Mouse (Mus musculus): ENCODE measurements around the gene Adad1.

Gene Adad1

DNA sequence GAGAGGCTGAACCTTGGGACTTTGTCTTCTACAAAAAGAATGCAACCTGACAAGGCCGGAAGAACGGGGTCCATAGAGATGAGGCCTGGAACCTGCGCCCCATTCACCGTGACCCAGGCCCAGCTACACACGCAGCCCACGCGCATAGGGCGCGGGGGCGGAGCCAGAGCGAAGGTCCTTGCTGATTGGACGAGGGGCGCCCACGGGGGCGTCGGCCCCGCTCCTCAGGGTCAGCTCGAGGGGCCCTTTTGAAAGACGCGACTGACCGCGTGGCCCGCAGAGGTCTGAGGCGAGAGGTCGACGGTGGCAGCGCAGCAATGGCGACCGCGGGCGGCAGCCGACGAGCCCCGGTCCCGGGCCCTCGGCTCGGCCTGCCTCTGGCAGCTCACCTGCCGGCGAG, at the start of gene Adad1:
TSS of gene Adad1 (plus strand) at position 122 of the 400 bp plus-strand sequence.
- in situ Hi-C loops (cut with MseI, MboI) = no loop called here

DNA sequence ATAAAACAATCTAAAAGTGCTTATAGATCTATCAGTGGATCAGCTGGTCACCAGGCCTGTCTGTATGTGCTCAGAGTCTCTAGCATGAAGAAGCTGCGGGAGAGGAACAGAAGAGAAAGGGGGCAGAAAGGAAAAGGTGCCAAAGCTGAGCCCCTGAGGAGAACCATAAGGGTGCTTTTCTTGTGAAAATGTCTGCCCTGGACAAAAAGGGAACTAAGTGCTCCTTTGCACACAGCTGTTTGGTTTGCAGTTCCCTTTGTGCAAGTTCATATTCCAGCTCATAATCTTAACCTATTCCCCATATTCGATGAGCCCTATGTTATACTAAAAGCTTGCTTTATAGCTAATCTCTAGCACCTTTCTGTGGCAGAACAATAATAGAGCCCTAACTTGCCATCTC, 25.3 kb upstream of the Adad1 start:
- in situ Hi-C loops (cut with MseI, MboI) = no loop called here

DNA sequence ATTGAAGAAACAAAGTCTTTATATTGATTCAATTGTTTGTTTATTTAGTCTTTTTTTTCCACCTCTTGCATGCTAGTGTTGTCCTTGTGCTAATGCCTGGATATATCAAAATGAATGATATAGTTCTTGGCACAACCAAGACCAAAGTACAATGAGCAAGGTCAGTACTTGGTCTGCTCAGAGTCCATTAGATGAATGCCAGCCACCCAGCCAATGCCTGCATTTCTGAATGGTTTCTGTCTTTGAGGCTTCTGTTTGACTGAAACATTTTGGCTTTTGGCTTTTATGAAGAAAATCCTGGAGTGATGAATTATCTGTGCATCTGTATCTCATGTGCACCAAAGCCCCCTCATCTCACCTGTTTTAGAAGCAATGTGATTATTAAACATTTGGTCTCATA, 23.5 kb upstream of the Adad1 start:
- in situ Hi-C loops (cut with MseI, MboI) = no loop called here

DNA sequence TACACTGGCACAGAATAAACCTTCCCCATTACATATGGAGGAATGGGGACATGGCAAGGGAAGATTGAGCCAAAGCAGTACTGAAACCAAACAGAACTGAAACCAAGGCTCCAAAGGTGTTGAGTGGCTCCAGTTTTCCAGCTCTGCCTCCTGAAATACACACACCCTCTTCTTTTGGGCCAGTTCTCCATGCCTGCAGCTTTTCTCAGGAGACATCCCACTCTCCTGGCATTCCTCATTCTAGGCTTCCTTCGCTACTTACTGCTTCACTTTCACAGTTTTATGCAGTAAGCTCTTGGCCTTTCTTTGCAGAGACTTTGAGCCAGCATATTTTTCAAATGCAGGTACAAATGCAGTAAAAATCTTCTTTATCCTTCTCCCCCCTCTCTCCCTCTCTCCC, 11.8 kb upstream of the Adad1 start:
- in situ Hi-C loops (cut with MseI, MboI) = no loop called here

DNA sequence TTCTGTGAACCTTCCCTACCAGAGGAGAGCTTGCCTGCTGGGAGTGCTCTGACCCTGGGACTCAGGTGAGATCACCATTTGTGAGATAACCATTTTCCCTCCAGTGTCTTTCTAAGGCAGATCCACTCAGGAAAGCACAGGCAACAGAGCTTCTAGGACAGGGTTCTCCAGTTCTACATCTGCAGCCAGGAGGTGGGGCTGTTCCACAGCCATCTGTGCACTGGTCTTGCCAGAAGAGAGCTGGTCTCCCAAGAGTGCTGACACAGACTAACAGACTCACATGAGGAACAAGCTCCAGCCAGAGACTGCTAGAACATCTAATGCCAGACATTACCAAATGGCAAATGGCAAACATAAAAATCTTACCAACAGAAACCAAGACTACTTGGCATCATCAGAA, 9.9 kb downstream of the Adad1 start:
- in situ Hi-C loops (cut with MseI, MboI) = no loop called here

DNA sequence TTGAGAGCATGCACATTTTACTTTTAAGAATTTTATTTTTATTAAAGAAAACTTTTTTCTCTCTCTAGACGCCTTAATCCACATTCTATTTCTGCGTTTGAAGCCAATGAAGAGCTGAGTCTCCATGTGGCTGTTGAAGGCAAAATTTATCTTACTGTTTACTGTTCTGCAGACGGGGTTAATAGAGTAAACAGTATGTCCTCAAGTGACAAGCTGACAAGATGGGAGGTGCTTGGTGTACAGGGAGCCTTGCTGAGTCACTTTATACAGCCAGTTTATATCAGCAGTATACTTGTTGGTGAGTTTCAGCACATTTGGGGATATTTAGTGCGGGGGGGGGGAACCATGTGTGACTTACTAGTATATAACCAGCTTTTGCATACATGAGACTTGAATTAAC, 21.5 kb downstream of the Adad1 start:
- in situ Hi-C loops (cut with MseI, MboI) = no loop called here

DNA sequence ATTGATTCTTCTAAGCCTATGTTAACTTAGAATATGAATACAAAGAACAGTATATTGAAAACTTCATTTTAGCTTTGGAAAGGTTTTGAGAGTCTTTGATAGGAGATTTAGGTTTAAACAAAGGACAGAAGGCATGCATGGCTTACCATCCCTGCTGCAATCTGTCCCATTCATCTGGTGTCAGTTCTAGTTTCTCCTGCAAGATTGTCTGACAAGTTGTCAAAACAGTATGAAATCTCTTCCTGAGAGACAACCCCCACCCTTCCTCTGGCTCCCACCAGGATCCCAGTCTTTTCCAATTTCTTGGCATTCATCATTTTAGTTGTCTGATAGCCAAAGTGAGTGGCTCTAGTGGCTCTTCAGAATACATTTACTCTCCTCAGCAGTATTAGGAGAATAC, 27.4 kb downstream of the Adad1 start:
- in situ Hi-C loops (cut with MseI, MboI) = no loop called here

DNA sequence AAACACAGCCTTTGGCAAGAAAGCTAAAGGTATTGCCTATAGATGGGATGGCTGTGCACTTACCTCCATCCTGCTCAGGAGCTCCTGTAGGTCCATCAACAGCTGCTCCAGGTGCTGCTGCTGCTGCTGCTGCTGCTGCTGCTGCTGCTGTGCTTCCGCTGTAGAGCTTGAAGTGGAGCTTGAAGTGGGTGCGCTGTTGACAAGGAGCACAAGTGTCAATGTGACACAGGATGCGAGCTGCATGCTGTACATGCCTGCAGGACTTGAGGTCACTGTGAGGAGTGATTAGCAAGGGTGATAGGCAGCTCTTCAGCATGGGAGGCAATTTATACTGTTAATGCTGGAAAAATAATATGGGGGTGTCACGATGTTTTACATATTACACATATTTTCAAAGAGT, 62.3 kb downstream of the Adad1 start, which contains the start of gene Il2:
TSS of gene Il2 (minus strand) at position 305 of the 400 bp plus-strand sequence.
- in situ Hi-C loops (cut with MseI, MboI) = no loop called here

DNA sequence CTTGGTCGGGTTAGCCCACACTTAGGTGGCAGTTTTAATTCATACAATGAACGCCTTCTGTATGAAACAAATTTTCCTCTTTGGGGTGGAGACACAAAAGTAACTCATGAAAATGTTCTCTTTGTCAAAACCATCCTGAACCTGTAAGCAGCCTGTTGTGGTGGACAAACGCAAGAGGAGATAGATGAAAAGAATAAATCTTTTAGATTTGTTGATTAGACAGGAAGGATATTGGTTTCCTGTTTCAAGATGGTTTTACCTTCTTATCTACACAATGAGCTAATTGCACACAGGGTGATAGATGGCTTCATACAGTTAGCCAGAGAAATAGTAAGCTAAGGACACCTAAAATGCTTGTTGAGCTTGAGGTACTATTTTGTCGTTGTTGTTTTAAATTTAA, 62.8 kb downstream of the Adad1 start:
- in situ Hi-C loops (cut with MseI, MboI) = no loop called here

DNA sequence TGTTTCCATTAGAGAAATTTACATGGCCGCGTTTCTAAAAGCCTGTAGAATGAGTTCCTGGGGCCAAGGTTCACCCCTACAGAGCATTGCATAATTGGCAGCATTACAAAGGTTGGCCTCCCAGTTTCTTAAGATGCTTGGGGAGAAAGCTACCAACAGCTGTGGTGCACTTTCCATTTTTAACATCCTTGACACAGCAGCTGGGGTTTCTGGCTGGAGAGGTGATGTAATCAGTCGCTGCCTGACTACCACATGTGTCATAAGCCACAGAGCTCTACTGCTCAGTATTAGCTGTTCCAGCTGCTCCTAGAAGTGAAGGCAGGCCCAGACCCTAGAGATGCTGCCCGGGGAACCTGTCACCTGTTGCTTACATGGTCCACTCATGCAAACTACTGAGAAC, 64.9 kb downstream of the Adad1 start:
- in situ Hi-C loops (cut with MseI, MboI) = no loop called here

DNA sequence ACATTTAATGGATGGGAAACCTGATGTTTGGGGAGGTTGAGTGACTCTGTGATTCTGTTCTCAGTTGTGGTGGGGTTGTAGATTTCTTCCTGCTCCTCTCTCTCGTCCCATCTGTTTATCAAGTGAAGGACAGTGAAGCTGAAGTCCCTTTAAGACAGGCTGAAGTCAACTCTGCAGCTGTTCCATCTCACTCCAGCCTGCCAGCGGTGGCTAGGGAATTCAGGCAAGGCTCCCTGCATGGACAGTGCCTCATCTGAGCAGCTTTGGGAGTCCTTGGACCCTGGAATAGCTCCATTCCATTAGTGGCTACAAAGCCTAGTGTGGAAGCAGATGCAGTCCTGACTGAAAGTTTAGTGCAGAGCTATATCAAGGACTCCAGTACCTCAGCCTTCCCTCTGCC, 65.7 kb downstream of the Adad1 start:
- in situ Hi-C loops (cut with MseI, MboI) = no loop called here

DNA sequence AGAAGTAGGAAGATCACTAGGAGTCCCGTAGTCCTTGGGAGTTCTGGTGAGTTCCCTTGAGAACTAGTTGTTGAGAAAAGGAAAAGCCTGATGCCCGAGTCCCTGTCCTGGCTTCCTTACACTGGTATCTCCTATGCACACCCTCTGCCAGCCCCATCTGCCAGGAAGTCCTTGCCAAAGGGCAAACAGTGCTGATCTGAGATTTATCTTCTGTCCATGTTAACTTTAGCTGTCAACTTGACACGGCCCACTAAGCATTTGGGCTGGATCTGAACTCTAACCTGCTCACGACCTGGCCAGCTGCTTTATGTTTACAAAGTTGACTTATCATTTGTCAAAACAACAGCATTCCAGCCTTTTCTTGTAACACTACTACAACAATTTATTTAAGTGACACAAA, 73.9 kb downstream of the Adad1 start:
- in situ Hi-C loops (cut with MseI, MboI) = no loop called here

DNA sequence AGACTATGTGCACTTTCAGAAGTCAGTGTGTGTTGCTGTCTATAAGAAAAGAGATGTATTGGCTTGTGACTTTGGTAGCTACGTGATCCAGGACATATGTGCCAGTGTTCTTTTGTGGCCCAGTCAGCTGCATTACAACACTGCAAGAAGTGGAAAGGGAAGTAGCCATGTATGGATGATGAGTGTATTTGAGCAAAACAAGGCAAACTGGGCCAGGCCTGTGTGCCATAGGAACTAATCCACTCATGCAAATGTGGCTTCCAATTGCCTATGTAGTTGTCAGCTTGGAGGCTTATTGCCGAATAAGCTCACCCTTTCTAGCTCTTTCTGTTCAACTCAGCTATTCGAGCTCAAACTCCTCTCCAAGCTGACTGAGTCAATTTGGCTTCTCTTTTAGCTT, 75.9 kb downstream of the Adad1 start:
- in situ Hi-C loops (cut with MseI, MboI) = no loop called here

DNA sequence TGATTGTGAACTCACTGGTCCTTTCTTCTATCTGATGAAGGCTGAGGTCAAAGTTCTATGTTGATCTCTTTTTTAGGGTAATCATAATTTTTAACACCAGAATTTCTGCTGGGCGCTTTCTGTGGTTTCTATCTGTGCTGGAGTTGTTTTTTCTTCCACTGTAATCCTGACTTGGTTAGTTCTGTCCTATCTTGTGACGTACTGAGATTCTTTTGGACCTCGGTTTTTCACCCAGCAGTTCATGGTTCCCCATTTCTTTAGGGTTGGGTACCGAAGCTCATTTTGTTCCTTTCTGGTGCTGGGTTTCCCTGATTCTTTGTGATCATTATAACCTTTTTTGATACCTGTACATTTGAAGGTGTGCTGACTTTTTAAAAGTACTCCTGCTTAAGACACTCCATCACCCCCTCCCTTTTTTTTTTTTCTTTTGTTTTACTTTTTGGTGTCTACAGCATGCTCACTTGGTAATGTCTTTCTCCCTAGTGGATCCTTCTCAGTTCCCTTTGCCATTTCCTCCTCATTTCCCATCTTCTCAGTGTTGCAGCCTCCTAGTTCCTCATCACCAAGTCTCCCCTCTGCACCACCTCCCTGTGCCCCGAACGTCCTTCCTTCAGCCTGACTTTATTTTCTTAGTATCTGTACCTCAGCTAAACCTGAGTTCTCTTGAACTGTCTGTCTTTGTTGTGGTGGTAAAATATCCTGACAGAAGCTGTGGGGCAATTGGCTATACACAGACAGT, 77.0 kb downstream of the Adad1 start:
- in situ Hi-C loops (cut with MseI, MboI) = no loop called here

DNA sequence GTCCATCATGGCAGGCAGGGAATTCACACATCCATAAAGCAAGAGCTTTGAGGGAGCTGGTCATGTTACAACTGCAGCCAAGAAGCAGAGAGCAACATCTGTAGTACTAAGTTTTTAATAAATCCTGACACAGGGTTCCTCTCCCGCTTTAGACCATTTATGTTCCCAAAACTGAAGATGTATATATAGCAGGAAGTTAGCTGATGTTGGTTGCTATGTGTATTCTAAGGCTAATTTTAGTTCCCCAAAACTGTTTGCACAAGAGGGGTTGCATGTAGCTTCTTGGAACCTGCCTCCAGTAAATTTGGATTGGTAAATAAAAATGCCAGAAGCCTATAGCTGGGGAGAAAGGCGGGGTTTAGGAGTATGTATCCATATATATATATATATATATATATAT, 78.5 kb downstream of the Adad1 start:
- in situ Hi-C loops (cut with MseI, MboI) = no loop called here

DNA sequence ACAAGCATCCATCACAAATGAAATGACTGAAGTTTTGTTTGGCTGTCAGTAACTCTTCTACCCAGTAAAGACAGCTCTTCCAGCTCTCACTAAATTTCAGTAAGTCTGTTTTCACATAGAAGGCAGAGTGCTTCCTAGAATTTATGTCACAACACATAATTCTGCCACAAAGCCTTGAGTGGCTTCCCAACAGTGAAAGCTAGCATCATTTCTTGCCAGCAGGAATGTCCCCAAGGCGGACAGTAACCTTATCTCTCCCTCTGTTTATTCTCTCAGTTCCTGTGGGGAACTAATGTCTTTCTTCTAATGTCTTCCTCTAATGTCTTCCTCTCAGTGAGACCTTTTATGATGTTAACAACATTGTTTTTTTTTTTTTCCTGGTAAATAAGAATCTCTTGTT, 81.7 kb downstream of the Adad1 start:
- in situ Hi-C loops (cut with MseI, MboI) = no loop called here

DNA sequence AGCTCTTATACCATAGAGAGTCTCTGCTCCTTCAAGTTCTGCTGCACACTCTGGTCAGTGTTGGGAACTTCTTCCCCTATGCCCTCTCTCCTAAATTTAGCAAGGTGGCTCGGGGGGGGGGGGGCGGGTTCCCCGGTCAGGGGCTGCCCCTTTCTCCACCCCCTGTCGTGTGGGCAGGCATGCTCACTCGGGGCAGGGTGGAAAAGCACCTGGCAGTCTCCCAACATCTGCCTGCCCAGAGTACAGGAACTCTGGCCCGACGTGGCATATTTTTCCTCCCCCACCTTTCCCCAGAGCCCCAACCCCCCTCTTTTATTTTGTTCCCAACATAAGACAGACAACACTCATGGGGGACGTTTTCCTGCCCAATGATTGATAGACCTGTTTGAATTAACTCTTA, 83.1 kb downstream of the Adad1 start:
- in situ Hi-C loops (cut with MseI, MboI) = no loop called here

DNA sequence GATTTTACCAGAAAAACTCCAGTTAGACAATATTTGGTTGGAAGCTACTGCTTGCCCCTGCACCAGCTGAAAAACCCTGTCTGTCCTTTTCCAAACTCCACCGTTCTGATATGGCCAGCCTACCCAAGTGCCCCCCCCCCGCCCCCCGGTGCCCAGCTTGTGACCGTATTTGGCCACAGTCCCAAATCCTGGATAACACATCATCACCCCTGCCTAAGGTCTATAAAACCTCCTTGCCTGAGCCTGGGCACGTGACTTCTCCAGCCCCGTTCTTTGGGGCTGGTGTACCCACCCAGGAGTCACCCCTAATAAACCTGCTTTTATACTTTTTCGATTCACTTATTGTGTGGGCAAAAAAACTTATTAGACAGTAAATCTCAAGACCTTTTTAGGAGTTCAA, 83.5 kb downstream of the Adad1 start:
- in situ Hi-C loops (cut with MseI, MboI) = no loop called here

DNA sequence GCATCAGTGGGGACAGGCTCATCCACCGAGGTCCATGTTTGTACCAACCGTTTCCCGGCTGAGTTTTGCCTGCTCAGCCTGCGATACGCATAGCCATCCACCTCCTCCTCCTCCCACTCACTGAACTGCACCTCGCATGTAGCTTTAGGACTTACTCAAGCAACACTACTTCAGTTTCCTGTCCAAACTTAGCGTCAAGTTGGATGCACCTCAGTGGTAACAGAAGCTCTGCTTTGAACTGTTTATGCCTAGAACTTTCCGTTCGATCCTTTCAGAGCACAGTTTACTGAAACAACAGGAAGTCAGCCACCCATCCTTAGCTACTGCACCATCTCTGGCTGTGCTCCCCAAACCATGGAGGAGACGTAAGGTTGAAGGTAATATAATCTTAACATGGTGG, 88.9 kb downstream of the Adad1 start:
- in situ Hi-C loops (cut with MseI, MboI) = no loop called here

DNA sequence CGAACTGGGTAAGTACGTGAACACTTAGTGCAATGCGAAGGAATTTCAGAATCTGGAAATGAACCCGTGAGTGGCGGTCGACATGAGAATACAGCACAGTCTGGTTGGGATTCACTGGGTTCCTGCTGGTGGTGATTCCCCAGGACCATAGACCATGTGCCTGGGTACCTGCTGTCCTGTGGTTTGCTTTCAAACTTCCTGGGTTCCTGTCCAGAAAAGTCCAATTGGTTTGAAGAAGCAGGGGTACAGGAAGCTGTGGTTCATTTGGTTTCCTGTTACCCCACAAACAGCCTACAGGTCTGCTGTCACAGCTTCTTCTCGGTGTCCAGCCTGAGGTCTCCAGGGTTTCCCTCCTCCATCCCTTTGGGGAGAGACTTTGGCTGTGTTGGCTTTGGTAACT, 89.7 kb downstream of the Adad1 start:
- in situ Hi-C loops (cut with MseI, MboI) = no loop called here

DNA sequence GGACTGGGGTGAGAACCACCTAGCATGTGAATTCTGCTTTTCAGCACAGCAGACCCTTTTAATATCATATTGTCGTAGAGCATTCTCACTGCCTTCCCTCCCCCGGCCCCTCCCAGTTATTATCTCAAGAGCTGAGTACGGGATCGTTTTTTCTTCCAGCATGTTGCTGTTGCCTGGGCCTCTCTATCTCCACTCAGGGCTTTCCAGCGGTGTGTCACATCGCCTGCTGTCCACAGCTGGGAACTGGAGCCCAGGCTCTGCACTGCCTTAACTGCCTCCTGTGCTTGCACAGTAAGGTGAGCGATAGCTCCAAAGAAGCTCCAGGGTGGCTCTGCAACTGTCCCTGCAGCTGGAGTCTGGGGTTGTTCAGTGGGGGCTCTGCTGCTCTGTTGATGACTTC, 91.1 kb downstream of the Adad1 start:
- in situ Hi-C loops (cut with MseI, MboI) = no loop called here

DNA sequence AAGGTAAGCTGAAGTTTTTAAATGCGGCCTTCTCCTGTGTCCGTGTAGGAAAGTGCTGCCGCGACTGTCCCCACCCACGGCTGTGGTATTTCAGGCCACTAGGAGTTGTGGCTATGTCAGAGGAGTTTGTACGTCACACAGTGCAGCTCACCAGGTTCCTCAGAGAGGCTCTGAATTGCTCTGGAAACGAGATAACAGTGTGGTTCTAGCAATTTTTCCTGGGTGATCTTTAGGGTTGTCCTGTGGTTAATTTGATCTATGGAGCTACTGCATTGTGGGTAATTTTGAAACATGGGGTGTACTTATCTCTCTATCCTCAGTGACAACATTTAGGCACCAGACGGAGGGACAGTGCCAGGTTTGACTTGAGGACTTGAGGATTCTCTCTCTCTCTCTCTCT, 93.8 kb downstream of the Adad1 start:
- in situ Hi-C loops (cut with MseI, MboI) = no loop called here

DNA sequence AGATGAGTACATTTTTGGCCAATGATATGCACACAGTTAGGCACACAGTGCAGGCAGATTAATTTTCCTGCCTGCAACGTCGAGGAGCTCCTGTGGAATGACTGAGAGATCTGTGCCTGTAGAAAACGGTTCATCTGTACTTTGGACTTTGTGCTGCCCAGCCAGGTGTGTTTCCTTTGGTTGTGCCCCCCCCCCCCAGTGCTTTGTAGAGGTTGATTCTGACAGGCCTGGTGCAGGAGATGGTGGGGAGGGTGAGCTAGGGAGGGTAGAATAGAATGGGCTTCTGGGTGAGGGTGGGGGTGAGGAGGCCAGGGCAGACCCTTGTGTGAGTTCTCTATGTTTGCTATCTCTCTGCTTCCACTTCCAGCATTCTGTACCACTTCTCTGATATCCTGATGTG, 94.9 kb downstream of the Adad1 start:
- in situ Hi-C loops (cut with MseI, MboI) = no loop called here

DNA sequence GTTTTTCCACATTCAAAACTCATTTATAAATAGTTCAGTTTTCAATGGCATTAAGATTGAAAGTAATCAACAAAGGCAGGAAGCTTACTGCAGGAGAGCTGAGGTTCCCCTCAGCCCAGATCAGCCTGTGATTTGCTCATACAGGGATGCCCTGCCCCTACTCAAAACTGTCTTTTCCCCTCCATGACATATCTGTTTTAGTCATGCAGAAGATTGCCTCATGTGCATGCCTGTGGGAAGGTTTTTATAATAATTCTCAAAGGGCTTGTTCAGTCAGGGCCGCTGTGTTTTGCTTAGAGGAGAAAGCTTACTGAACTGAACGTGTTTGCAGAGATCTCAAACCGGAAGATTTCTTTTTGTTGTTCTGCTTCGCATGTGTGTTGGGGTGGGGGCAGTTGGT, 97.8 kb downstream of the Adad1 start:
- in situ Hi-C loops (cut with MseI, MboI) = no loop called here

Measured in mouse trophoblast stem cell (cell line).